Mouse (Mus musculus) lung, adult 18-20 months (tissue): ENCODE results near the gene Sdr39u1.

Source experiments
- DNase-seq, 2 experiments: peaks; one replicate each; pipeline ENCODE4 v3.0.0; 2022; ENCODE audit warnings: mixed read lengths in 2 of 2

Gene Sdr39u1

DNA sequence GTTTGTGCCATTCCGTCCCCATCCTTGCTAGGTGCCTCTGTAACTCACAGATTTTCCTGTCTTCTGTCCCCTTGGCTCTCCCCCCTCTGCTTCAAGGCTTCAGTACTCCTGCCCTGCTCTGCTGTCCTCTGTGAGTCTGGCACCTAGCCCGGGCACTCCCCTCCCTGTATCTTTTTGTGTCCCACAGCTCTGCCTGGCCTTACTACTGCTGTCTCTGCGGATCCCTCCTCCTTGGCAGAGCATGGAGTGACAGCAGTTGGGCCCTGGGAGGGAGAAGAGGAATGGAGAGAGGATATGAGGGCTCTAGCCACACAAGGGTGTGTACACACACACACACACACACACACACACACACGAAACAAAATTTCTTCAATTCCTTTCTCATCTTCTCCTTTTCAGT is 15.9 kb downstream of the Sdr39u1 start, which contains the start of gene Cbln3:
Gene Cbln3, minus strand, starts transcription at position 227 of the 400 bp plus-strand sequence.
- DNase-seq: peak; percentile 40 to 50

DNA sequence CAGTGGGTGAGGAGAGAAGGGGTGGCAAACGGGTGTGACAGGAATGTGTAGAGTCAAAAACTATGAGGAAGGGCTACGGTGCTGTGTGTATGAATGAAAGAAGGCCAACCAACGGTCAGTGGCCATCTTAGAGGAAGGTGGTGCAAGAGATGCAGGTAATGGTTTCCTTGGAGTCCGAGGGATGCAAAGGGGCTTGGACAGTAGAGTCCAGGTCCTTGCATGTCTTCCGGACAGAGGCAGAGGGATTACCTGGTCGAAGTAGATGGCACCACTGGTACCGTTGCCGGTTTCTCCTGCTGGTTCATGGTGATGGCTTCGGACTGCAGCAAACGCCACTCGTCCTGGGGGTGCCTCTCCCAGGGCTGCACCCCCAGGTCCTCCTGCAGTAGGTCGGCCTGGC is 16.4 kb downstream of the Sdr39u1 start:
- DNase-seq: no peak

DNA sequence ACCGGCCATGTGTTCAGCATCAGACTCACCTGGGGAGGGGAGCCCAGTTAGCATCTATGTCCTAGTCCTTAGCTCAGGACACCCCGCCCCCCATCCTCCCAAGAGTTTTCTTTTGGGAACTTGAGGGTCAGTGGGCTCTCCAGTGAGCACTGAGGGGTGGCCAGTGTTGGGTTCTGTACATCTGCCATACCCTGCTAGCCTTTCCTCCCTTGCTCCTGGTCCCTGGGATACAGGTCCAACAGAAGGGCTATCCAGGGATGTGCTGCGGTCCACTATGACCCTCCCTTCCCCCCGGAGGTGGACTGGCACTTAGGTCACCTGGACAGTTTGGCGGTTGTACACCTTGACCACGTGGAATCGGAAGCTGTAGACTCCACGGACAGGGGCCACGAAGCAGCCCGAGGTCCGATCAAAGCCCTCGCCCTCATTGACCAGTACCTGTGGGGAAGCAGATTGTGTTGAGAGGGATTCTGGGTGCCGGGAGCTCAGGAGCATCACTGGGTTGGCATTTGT is 16.9 kb downstream of the Sdr39u1 start:
- DNase-seq: no peak

DNA sequence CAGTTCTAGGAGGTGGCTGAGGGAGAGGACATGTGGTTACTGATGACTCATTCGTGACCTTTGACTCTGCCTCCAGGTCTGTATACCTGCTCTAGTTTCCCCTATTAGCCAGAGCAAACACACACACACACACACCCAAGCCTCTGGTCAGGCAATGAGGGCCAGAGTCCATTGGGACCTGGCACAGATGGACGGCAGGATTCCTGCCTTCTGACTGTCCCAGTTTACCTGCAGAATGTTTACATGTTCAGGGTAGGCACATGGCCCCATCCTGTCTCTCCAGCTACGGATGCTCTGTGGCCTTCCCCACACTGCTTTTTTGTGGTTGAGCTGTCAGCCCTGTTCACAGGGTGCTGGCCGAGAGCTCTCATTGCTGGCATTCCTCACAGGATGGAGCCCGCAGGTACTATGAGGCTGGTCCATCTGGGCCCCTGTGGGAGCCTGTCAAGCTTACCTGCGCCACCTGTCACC is 17.9 kb downstream of the Sdr39u1 start:
- peak in 1 of 2 experiments; percentile 56 for DNase-seq

DNA sequence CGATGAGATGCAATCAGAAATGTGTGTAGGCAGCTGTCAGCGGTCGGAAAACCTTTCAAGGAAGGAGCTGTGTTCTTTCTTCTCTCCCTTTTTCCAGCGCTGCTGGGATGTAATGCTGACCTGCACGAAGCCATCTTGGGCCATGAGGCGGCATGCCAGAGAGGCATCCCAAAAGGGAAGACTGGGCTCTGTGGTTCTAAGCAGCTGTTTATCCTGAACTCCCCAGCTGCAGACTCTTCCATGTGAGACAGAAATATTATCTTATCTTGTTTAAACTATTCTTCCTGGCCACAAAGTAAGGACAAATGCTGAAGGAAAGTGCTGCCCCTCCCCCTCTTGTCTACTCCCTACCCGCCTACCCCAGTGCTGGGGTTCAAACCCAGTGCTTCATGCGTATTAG is 19.1 kb downstream of the Sdr39u1 start:
- DNase-seq: no peak

DNA sequence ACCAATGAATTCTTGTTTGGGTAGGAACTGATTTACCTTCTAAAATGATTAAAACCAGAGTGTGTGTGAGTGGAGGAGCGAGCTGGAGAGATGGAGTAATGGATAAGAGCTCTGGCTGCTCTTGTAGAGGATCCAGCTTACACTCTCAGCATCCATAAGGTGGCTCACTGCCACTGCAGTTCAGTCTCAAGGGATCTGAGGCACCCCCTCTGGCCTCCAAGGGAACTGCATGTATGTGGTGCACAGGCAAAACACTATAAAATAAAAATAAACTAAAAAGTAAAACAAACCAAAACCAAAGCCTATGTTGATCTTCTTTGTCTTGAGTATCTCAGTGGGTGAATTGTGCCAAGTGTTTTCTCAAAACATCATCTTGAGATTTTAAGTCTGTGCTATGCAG is 20.5 kb downstream of the Sdr39u1 start:
- DNase-seq: peak; percentile 72 to 82

DNA sequence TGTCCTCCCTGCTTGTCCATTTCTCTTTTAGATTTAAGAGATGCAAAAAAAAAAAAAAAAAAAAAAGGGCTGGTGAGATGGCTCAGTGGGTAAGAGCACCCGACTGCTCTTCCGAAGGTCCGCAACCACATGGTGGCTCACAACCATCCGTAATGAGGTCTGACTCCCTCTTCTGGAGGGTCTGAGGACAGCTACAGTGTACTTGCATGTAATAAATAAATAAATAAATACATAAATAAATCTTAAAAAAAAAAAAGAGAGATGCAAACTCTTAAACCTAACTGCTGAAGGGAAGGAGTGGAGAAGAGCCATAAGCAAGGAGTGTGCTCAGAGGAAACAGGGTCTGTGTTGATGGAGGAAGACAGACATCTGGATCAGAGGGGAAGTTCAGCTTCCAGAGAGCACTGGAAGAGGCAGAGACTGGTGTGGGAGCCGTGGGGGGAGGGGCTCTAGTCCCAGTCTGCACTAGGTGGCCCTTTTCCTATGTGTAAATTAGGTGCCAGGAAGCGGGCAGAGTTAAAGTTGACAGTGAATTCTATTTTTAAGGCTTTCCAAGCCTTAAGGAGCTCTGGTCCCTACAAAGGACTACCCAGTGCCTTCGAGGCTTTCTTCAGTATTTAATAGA is 21.7 kb downstream of the Sdr39u1 start:
- no peak for DNase-seq

DNA sequence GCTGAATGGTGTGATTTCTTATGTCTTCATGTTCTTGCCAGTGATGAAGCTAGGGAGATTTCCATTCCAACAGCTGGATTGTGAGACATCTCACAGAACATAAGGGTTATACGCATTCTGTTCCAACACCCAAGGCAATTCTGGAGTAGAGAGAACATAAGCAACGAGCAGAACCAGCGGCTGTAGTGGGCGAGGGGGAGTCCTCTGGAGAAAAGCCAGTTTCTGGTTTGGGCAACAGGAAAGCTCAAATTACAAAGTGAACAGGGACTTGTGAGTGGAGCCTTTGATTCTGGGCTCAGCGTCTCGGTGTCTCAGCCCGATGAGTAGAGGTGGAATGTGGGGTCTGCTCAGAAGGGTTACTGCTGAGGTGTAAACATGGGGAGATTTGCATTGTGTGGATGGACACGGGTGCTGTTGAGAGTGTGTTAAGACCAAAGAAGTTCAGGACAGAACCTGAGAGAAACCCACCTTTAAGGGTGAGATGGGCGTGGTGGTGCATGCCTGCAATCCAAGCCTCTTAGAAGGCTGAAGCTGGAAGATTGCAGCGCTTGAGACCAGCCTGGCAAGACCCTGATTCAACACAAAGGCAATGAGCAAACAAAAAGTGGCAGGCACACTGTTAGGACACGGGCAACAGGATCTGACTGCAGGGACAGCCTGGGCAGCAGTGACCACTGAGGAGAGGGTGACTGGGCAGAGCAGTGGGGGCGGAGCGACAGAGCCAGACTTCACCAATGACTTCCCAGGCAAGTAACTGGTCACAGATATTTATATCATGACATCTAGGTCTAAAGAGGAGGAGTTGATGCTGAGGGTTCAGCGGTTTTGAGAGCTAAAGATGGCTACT is 22.4 kb downstream of the Sdr39u1 start:
- DNase-seq: no peak

DNA sequence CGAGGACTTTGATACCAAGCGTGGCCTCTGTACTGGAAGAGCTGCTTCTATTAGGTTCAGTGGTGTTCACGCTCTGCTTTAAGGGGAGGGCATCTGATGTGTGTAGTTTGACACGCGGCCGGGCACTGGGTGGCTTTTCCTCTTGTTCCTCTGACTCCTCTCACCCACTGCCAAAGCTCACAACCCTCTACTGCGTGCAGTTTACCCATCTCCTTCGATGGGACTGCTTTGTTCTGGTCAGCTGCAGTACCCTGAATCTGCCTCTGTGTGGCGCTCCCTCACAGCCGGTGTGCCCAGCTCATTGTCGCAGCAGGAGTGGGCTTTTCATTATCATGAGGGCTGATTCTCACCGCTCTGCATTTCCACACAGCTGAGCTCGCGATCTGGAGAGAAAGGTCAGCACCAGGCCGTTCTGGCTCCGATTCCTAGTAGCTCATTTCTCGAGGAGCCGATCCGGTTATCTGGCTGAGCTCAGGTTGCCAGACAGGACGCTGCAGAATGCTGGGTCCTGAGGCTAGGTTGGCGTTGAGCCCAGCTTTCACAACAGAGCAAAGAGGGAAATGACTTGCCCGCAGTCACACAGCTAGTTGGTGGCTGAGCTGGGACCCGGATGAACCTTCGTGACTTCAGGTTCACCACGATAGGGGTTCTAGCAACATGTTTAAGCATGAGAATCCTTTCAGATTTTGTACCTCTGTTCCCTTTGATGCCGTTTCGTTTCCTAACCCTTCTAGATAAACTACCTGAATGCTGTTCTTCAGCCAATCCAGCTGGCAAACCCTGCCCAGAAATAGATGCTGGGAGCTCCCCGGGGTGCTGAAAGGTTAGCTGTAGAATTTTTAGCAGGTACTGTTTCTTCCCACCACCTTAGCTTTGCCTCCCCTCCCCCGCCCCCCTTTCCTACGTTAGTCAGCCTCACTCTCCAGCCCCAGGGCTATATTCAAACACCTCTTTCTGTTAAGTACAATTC is 26.1 kb downstream of the Sdr39u1 start:
- peak; percentile 78 to 79 for DNase-seq

DNA sequence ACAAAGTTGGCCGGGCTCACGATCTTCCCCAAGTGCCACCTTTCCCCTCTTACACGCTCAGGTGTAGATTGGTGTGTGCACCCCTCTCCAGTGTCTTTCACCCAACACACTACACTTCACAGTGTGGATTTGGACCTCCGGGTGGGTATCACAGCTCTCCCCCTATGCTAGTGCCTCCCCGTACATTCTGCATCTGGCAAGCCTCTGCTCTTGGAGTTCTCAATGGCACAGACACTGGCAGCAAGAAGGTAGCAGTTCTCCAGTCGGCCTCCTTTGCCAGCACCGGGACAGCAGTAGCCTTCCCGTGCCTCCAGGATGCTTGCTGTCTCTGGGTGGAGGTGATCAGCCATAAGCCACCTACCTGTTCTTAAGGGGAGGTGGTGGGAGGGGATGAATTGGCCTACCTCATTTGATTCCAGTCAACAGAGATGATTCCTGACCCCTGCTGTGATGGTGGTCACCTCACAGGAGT is 26.8 kb downstream of the Sdr39u1 start:
- no peak for DNase-seq

DNA sequence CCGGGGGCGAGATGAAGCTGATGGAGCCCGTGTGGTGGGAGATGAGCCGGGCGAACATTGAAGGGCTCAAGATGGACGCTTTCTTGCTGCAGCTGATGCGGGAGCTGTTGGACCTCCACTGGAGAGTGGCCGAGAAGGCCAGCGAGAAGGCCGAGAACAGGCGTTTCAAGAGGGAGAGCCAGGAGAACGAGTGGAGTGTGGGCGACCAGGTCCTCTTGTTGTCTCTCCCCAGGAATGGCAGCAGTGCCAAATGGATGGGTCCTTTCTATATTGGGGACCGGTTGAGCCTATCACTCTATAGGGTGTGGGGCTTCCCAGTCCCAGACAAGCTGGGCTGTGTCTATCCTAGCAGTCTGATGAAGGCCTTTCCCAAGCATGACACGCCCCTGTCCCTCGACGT is 27.5 kb downstream of the Sdr39u1 start:
- no peak for DNase-seq

DNA sequence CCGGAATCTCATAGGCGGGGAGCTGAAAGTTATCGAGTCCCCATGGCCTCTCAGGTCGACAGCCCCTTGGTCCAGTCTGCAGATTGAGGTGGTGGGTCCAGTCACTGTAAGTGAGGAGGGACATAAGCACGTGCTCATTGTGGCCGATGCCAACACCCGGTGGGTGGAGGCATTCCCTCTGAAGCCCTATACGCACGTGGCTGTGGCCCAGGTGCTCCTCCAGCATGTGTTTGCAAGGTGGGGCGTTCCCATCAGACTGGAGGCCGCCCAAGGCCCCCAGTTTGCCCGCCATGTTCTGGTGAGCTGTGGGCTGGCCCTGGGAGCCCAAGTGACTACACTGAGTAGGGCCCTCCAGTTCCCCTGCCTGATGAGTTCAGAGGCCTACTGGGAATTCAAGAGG is 28.1 kb downstream of the Sdr39u1 start:
- no peak for DNase-seq

DNA sequence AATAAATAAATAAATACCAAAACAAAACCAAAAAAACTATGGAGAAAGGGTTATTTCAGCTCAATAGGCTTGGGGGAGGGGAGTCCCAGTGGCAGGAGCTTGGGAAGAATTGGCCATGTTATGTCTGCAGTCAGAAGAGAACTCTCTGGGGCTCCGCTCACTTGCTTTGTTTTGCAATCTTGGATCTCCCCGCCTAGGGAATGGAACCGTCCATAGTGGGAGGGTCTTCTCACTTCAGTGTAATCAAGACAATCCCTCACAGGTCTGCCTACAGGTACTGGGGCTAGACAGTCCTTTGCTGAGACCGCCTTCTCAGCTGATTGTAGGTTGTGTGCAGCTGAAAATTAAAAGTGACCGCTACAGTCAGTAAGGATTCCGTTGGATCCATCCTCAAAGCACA is 30.6 kb downstream of the Sdr39u1 start:
- no peak for DNase-seq

DNA sequence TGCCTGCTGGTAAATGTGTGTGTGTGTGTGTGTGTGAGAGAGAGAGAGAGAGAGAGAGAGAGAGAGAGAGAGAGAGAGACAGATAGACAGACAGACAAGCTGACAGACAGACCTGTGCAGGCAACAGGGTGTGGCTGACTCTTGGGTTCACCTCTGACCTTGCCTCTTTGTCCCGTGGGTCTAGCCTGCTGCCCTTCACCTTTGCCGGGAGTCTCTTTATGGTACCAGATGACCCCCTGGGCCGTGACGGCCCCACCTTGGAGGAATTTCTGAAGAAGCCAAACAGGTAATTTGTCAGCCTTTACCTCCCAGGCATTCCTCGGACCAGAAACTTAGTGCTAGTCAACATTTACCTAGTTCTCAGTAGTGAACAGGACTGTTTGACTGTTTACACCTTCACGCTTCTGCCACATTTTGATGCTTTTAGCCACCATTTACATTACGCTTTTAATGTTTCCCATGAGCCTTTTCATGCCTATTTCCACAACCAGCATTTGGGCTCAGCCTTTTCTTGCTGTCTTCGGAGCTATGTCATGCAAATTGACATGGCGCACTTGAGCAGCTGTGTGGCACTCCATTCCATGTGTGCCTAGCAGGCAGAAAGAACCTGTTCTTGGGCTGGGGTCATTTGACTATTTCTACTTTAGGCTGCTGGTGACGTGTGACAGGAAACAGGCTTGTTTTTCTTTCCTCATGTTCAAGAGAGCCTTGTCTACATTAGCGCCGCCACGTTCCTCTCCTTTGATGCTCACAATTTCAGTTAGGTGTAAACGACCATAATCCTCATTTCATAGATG is 31.7 kb downstream of the Sdr39u1 start:
- no peak for DNase-seq

DNA sequence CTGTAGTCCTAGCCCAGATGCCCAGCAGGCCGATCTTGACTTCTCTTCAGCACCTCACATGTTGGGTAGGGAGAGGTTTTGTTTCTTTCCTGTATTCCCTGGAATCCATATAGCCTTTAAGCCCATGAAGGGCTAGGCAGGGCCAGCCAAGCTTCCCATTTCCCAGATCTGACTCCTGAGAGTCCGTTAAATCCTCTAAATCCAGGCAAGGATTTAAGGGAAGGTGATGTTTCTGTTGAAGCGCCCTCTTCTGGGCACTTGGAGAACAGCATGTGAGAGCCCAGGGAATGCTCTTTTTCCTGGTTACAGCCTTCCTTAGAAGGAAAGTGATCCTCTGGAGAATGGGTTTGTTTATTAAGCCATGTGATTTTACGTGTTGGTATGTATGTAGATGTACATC is 33.1 kb downstream of the Sdr39u1 start:
- DNase-seq: peak in 1 of 2 experiments; percentile 50

DNA sequence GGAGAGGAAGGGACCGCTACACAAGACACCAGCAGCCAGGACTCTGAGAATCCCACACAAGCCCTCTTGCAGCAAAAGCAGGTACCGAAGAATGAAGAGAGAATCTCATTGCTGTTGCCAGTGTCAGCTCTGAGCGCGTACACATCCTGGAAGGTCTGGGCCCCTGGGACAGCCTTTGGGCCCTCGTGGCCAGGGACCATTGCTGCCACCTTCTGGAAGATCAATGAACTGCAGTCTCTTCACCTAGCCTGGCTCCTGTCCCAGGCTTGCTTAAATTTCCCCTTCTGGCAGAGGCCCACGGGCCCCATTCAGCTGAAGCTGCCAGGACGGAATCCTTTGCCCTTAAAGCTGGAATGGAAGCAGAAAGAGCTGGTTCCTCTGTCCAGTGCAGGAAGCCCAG is 36.3 kb downstream of the Sdr39u1 start:
- peak; percentile 71 to 80 for DNase-seq

DNA sequence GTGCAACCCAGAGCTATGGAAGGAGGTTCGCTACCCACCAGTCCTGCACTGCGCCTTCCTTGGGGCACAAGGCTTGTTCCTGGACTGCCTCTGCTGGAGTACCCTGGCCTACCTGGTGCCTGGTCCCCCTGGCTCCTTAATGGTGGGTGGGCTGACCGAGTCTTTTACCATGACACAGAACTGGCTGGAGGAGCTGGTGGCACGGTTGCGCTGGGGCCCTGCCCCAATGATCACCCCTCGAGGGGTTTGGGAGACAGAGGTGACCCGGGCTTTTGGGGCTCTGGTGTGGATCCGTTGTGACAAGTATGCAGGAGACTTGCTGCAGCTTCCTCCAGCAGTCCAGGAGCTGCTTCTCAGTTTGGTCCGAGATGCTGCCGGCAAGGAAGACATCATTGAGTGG is 37.1 kb downstream of the Sdr39u1 start:
- DNase-seq: no peak

DNA sequence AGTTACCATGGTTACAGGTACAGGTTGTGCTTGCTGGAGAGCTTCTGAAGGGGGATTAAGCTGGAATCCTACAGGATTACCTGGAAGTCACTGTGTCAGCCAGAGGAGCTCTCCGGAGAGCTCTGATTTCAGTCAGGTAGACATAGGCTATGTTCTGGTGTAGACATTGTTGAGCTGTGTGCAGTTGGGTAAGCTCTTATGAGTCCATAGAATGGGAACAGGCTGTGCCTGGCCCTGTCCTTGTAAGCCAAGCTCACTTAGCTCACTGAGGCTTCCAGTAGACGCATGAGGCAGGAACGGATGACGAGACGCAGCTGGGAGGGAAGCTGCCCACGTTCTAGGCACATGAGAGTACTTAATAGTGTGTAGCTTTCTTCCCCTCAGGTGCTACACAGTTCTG is 37.9 kb downstream of the Sdr39u1 start:
- no peak for DNase-seq

DNA sequence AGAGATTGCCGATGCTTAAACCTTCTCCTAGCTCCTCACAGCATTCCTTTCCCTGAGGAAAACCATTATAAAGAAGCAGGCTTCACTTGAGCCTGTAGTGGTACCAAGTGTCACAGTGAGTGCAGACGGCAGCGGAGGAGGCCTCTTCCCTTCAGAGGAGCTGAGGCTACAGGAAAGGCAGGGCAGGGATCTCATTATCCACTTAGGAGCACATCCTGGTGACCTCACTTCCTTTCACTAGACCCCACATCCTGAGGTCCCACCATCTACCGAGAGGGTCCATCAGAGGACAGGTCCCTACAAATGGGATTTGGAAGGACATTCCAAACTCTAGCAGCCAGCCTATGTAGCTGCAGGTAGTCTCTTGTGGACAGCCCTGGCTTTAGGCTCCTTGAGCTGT is 42.5 kb downstream of the Sdr39u1 start:
- peak in 1 of 2 experiments; percentile 39 for DNase-seq

DNA sequence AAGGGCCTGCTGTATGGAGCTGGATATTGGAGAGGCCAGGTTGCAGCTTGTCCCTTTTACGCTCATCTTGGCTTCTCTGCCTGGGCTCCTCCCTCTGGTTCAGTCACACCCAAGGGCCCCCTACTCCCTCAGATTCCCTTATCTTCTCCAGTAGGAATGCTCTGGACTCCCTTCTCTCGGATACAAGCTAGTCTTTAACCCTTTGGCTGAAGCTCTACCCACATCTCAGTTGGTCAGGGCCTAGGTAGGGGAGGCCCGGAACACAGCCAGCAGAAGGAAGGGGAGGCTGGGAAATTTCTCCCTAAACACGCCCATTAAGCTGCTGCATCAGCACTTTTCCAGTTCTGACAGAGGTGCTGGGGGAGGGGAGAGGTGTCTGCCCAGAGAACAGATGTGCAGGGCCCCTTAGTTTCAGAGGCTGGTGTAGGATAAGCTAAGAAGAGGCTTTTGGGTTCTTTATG is 45.0 kb downstream of the Sdr39u1 start:
- DNase-seq: peak in 1 of 2 experiments; percentile 35

DNA sequence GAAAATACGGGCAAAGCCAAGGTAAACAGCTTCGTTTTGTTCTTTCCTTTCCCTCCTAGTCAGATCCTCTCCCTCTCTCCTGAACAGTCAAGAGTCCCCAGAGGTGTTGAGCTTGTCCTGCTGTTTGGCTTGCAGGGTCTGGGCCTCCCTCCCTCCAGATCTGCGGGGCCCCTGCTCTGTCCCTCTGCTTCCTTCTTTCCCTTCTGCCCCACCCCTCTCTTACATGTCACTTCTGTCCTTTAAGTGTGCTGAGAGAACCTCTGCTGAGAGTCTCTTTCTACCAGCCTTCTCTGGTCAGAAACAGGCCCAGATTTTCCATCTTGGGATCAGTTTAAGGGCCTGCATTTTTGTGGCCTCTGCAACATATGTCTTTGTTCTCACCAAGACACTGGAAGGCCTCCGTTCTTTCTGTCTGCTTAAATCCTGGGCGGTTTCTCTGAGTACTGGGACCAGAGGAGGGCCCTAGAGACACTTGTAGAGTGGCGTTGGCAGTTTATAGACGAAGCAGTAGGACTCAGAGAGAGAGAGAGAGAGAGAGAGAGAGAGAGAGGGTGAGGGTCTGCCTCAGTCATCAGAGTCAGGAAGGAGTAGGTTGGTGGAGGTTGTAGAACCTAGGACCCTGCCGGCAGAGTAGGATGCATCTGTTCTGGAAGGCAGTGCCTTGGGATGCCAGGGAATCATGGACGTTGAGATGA is 45.5 kb downstream of the Sdr39u1 start:
- peak in 1 of 2 experiments; percentile 18 for DNase-seq
